Mouse (Mus musculus): ENCODE results near the gene Ctsj. TPM values are rescaled to one million over a fixed set of nuclear protein-coding genes. Genes with fewer than 3 reads are reported as not detected.

Gene Ctsj
- polyA plus RNA-seq (2017; shearing (Covaris generic)) = not detected

DNA sequence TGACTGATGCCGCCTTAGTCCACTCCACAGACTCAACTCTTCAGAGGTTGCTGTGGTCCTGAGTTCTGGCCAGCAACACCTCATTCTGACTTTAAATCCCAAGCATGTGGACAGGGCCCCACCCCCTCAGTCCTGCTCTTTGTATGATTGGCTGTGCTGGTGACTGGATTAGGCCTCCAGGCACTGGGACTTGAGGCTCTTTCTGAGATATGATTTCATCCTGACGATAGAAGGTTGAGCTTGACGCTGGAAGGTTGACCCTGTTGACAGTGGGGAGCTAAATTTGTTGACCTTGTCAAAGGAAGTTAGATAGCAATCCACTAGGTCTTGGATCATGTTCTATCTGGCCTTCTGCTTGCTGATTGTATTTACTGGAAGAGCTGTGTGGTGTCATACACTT, at the start of gene Ctsj:
Gene Ctsj, minus strand, starts transcription at position 101 of the 400 bp plus-strand sequence.

DNA sequence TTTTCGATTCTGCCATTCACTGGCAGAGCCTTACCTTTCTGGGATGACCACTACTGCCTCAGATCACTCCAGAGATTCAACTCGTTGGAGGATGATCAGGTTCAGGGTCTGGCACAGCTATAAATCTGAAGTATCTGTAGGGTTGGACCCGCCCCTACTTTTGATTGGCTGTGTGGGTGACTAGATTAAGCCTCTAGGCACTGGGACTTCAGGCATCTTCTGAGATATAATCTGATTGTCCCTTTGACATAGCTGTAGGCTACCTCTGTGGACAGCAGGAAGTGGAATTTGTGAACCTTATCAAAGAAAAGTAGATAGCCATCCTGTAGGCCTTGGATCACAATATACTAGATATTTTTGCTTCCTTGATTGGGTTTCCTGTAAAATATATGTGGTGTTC, 34.8 kb upstream of the Ctsj start, which contains the start of gene Ctsq:
Gene Ctsq, minus strand, starts transcription at position 101 of the 400 bp plus-strand sequence.

Other genes starting within 250 kb of the Ctsj start
- gene BC051665, start 219.6 kb downstream of the Ctsj start, polyA plus RNA-seq (2017; shearing (Covaris generic)) = under 1 TPM in 1 of 2 experiments, not detected in 1; 0.12 TPM
- gene Ctsll3, start 203.1 kb downstream of the Ctsj start, polyA plus RNA-seq (2017; shearing (Covaris generic)) = not detected
- 1 to 10 TPM; 1.3 to 3.0 TPM for gene 4930486L24Rik, start 141.5 kb downstream of the Ctsj start, polyA plus RNA-seq (2017; shearing (Covaris generic))
- not detected for gene Gm49392, start 109.1 kb downstream of the Ctsj start, polyA plus RNA-seq (2017; shearing (Covaris generic))
- 1 to 10 TPM; 6.0 to 8.7 TPM for gene Ctla2b, start 108.5 kb downstream of the Ctsj start, polyA plus RNA-seq (2017; shearing (Covaris generic))
- gene Tpbpb, start 101.1 kb downstream of the Ctsj start, polyA plus RNA-seq (2017; shearing (Covaris generic)) = not detected
- gene Gm49393, start 70.4 kb downstream of the Ctsj start, polyA plus RNA-seq (2017; shearing (Covaris generic)) = not detected
- under 1 TPM in 1 of 2 experiments, not detected in 1; 0.48 TPM for gene Gm49391, start 69.4 kb downstream of the Ctsj start, polyA plus RNA-seq (2017; shearing (Covaris generic))
- 10 to 100 TPM; 43.9 to 62.3 TPM for gene Ctla2a, start 69.3 kb downstream of the Ctsj start, polyA plus RNA-seq (2017; shearing (Covaris generic))
- not detected for gene Tpbpa, start 64.0 kb downstream of the Ctsj start, polyA plus RNA-seq (2017; shearing (Covaris generic))
- not detected for gene Ctsq, start 34.7 kb upstream of the Ctsj start, polyA plus RNA-seq (2017; shearing (Covaris generic))
- not detected for gene Ctsr, start 158.3 kb upstream of the Ctsj start, polyA plus RNA-seq (2017; shearing (Covaris generic))
- not detected for gene Cts6, start 197.5 kb upstream of the Ctsj start, polyA plus RNA-seq (2017; shearing (Covaris generic))
- under 1 TPM in 1 of 2 experiments, not detected in 1; 0.29 TPM for gene Cts8, start 249.4 kb upstream of the Ctsj start, polyA plus RNA-seq (2017; shearing (Covaris generic))

Measured in activated CD4-positive, CD25-positive, alpha-beta regulatory T cell (primary cell).